Mouse (Mus musculus) kidney, embryonic 16.5 days (tissue): ENCODE measurements around the gene Gm49388. TPM values are rescaled to one million over a fixed set of nuclear protein-coding genes. Genes with fewer than 3 reads are reported as not detected.

ENCODE experiments used
- ATAC-seq: fragments of 200-750 bp; cut with Nextera tagmentation; 2 replicates; pipeline ENCODE4 v1.8.0; 2017; ENCODE audit warnings: moderate TSS enrichment; ENCODE audit not compliant: low FRiP score, low TSS enrichment
- H3K27ac ChIP-seq: fragments of 300-500 bp; sonication (generic); 2 replicates; pipeline ENCODE4 v1.5.1; 2014; ENCODE audit warnings: low read length
- H3K27me3 ChIP-seq: fragments of 300-500 bp; sonication (generic); 2 replicates; pipeline ENCODE4 v1.6.1; 2014; ENCODE audit warnings: low read length, control low read depth, mixed read lengths; ENCODE audit not compliant: insufficient read depth
- H3K36me3 ChIP-seq: fragments of 300-500 bp; sonication (generic); 2 replicates; pipeline ENCODE4 v1.6.1; 2014; ENCODE audit warnings: low read length, control low read depth, mixed read lengths; ENCODE audit not compliant: insufficient read depth
- H3K4me1 ChIP-seq: fragments of 300-500 bp; sonication (generic); 2 replicates; pipeline ENCODE4 v1.6.1; 2014; ENCODE audit warnings: low read length, control low read depth, mixed read lengths; ENCODE audit not compliant: insufficient read depth
- H3K4me2 ChIP-seq: fragments of 300-500 bp; sonication (generic); replicated peaks from 2 replicates; pipeline ENCODE4 v1.6.1; 2014; ENCODE audit warnings: low read depth, low read length
- H3K4me3 ChIP-seq: fragments of 300-500 bp; sonication (generic); 2 replicates; pipeline ENCODE4 v1.5.1; 2014; ENCODE audit warnings: mild to moderate bottlenecking, low read length
- H3K9ac ChIP-seq: fragments of 300-500 bp; sonication (generic); replicated peaks from 2 replicates; pipeline ENCODE4 v1.6.1; 2014; ENCODE audit warnings: low read length
- H3K9me3 ChIP-seq: fragments of 300-500 bp; sonication (generic); 2 replicates; pipeline ENCODE4 v1.6.1; 2016; ENCODE audit warnings: low read length, control low read depth
- WGBS: fragments of 180-500 bp; shearing (Covaris S2); extraction: QIAGEN DNeasy Blood & Tissue Kit; methylation state at CpG from one replicate; pipeline ENCODE4 v1.1.7; 2014; 5-methylcytosine and 5-hydroxymethylcytosine counted together
- polyA plus RNA-seq: library from polyadenylated mRNA; unstranded; fragments of >200 nt; fragmentation: Nextera tagmentation; extraction: Ambion mirVana; gene quantifications from 2 replicates; pipeline ENCODE4 v1.2.1, GENCODE M21; 2015

Gm49388 gene
- polyA plus RNA-seq, 1 experiment from 2014 or later = not detected

GRCm38 (mm10) chr7:127850906-127851305 lies 65.5 kb downstream of the Gm49388 start:
- H3K9ac ChIP-seq = no peak overlapping the region
- 51% methylated on average over 5 of the region's 5 CpGs for WGBS
- H3K27me3 ChIP-seq = no peaks in the 10 kb centered on the region
- no peak for ATAC-seq
- no peak overlapping the region for H3K27ac ChIP-seq
- no peak overlapping the region for H3K4me2 ChIP-seq
- peaks cover 21% of the 10 kb centered on the region for H3K36me3 ChIP-seq
- H3K9me3 ChIP-seq = no peaks in the 10 kb centered on the region
- no peak overlapping the region for H3K4me3 ChIP-seq
- no peaks in the 10 kb centered on the region for H3K4me1 ChIP-seq

Other genes with a start within 250 kb of the Gm49388 start
- 10.5 and 10.6 TPM in 2 replicates for gene Tmem265, start 224.2 kb upstream of the Gm49388 start, polyA plus RNA-seq
- gene Phkg2, start 212.3 kb upstream of the Gm49388 start, polyA plus RNA-seq = 40.7 and 46.7 TPM in 2 replicates
- 16.7 and 17.6 TPM in 2 replicates for gene Ccdc189, start 197.0 kb upstream of the Gm49388 start, polyA plus RNA-seq
- 50.6 and 51.4 TPM in 2 replicates for gene Rnf40, start 196.8 kb upstream of the Gm49388 start, polyA plus RNA-seq
- 19.8 and 22.1 TPM in 2 replicates for gene Zfp629, start 169.8 kb upstream of the Gm49388 start, polyA plus RNA-seq
- 50.5 and 54.5 TPM in 2 replicates for gene Bcl7c, start 76.7 kb upstream of the Gm49388 start, polyA plus RNA-seq
- gene Ctf1, start 72.9 kb upstream of the Gm49388 start, polyA plus RNA-seq = 14.0 and 14.7 TPM in 2 replicates
- gene Ctf2, start 53.4 kb upstream of the Gm49388 start, polyA plus RNA-seq = 0.15 and 0.32 TPM in 2 replicates
- gene Fbxl19, start 41.1 kb upstream of the Gm49388 start, polyA plus RNA-seq = 5.4 TPM in 2 replicates
- gene Orai3, start 15.8 kb upstream of the Gm49388 start, polyA plus RNA-seq = 31.2 and 34.8 TPM in 2 replicates
- 18.9 and 19.4 TPM in 2 replicates for gene Setd1a, start 8.9 kb upstream of the Gm49388 start, polyA plus RNA-seq
- 28.2 and 33.2 TPM in 2 replicates for gene Hsd3b7, start 15.0 kb downstream of the Gm49388 start, polyA plus RNA-seq
- gene Stx4a, start 38.7 kb downstream of the Gm49388 start, polyA plus RNA-seq = 44.6 and 48.0 TPM in 2 replicates
- 3.6 and 4.4 TPM in 2 replicates for gene Stx1b, start 38.9 kb downstream of the Gm49388 start, polyA plus RNA-seq
- 13.0 and 15.7 TPM in 2 replicates for gene Zfp646, start 90.6 kb downstream of the Gm49388 start, polyA plus RNA-seq
- 21.0 and 25.6 TPM in 2 replicates for gene Zfp668, start 91.2 kb downstream of the Gm49388 start, polyA plus RNA-seq
- gene Prss53, start 105.4 kb downstream of the Gm49388 start, polyA plus RNA-seq = 5.9 and 6.5 TPM in 2 replicates
- gene Gm21974, start 109.8 kb downstream of the Gm49388 start, polyA plus RNA-seq = not detected in 2 replicates
- 163 and 168 TPM in 2 replicates for gene Vkorc1, start 110.0 kb downstream of the Gm49388 start, polyA plus RNA-seq
- gene Bckdk, start 118.5 kb downstream of the Gm49388 start, polyA plus RNA-seq = 155 and 156 TPM in 2 replicates
- 42.7 and 44.4 TPM in 2 replicates for gene Kat8, start 126.9 kb downstream of the Gm49388 start, polyA plus RNA-seq
- 93.2 and 98.7 TPM in 2 replicates for gene Prss8, start 144.5 kb downstream of the Gm49388 start, polyA plus RNA-seq
- 15.2 TPM in 2 replicates for gene Prss36, start 161.1 kb downstream of the Gm49388 start, polyA plus RNA-seq
- gene Fus, start 181.8 kb downstream of the Gm49388 start, polyA plus RNA-seq = 359 and 373 TPM in 2 replicates
- 60.1 and 61.8 TPM in 2 replicates for gene Pycard, start 208.3 kb downstream of the Gm49388 start, polyA plus RNA-seq
- 0.16 and 0.23 TPM in 2 replicates for gene Trim72, start 218.3 kb downstream of the Gm49388 start, polyA plus RNA-seq